Mouse (Mus musculus) thymus, adult 2 months (tissue): ENCODE data around the gene Dock3. TPM values are rescaled to one million over a fixed set of nuclear protein-coding genes. Genes with fewer than 3 reads are reported as not detected.
A peak's percentile ranks its signal among the peaks of the same experiment; 100 is the strongest.
"Not testable (repeated sequence)": the region's sequence is repeated elsewhere in the genome, so short reads cannot be mapped to it uniquely, and the experiment has no call there.

Experiments
- DNase-seq: peaks from one replicate; pipeline ENCODE4 v3.0.0; 2021
- H3K27ac ChIP-seq: fragments of 200-500 bp; 2 replicates; pipeline ENCODE4 v1.5.1; 2012; ENCODE audit warnings: low read length, control low read depth; ENCODE audit not compliant: control insufficient read depth, insufficient read depth
- H3K27me3 ChIP-seq: fragments of 200-500 bp; 2 replicates; pipeline ENCODE4 v1.6.1; 2012; ENCODE audit warnings: mild to moderate bottlenecking, low read length, moderate library complexity, mixed read lengths; ENCODE audit not compliant: control insufficient read depth, insufficient read depth
- H3K36me3 ChIP-seq: fragments of 200-500 bp; 2 replicates; pipeline ENCODE4 v1.6.1; 2012; ENCODE audit warnings: mild to moderate bottlenecking, low read length, moderate library complexity; ENCODE audit not compliant: control insufficient read depth, insufficient read depth
- H3K4me1 ChIP-seq: fragments of 200-500 bp; replicated peaks from 2 replicates; pipeline ENCODE4 v1.6.1; 2012; ENCODE audit warnings: low read length; ENCODE audit not compliant: control insufficient read depth, insufficient read depth
- H3K4me3 ChIP-seq: fragments of 200-500 bp; 2 replicates; pipeline ENCODE4 v1.5.1; 2012; ENCODE audit warnings: mild to moderate bottlenecking, low read length, control low read depth, moderate library complexity; ENCODE audit not compliant: control insufficient read depth, insufficient read depth
- CTCF ChIP-seq: fragments of 200-500 bp; IDR thresholded peaks from 2 replicates; pipeline ENCODE4 v1.5.1; 2012; ENCODE audit warnings: mild to moderate bottlenecking, control low read depth, low read length, moderate library complexity, borderline replicate concordance; ENCODE audit not compliant: control insufficient read depth, poor library complexity, insufficient read depth; ENCODE audit errors: extremely low read depth
- POLR2A ChIP-seq: fragments of 200-500 bp; IDR thresholded peaks from 2 replicates; pipeline ENCODE4 v1.6.1; 2012; ENCODE audit warnings: mild to moderate bottlenecking, low read length, control low read depth, moderate library complexity; ENCODE audit not compliant: control insufficient read depth, poor library complexity, insufficient read depth; ENCODE audit errors: extremely low read depth
- WGBS: fragments of 180-500 bp; shearing (Covaris S2); methylation state at CpG from one replicate; pipeline ENCODE4 v1.1.7; 2018; 5-methylcytosine and 5-hydroxymethylcytosine counted together
- polyA plus RNA-seq: library from polyadenylated mRNA; depleted of rRNA; stranded (reverse); fragments of >200 nt; gene quantifications from 2 replicates; pipeline ENCODE4 v1.2.3, GENCODE M21; 2012

Gene Dock3
- polyA plus RNA-seq, 1 experiment, result 3.2 TPM

- TF ChIP-seq CTCF (no peak), POLR2A (no peak)
- no peaks in the 10 kb centered on the region for H3K36me3 ChIP-seq
- WGBS, result 36% methylated on average over 9 of the region's 9 CpGs
- H3K4me3 ChIP-seq, result no peak overlapping the region
- H3K27ac ChIP-seq, result no peak overlapping the region
- H3K4me1 ChIP-seq, result peaks cover 4% of the 10 kb centered on the region; the same call in 1 of the 2 replicates
- no peak for DNase-seq
- peaks cover 25% of the 10 kb centered on the region for H3K27me3 ChIP-seq
These were observed 431 bp upstream of the Dock3 start for GRCm38 (mm10) chr9:107232140-107232539.

GRCm38 (mm10) chr9:107230991-107231538 is 644 bp downstream of the Dock3 start:
- TF ChIP-seq CTCF (no peak), POLR2A (no peak)
- 4% methylated on average over 40 of the region's 50 CpGs for WGBS
- Histone ChIP-seq H3K27ac (no peak overlapping the region), H3K4me1 (peaks cover 4% of the 10 kb centered on the region; the same call in 1 of the 2 replicates), H3K4me3 (no peak overlapping the region), H3K36me3 (no peaks in the 10 kb centered on the region), H3K27me3 (peaks cover 25% of the 10 kb centered on the region)
- DNase-seq, result peak; percentile 19

- WGBS, result 87% methylated on average over 1 of the region's 1 CpGs
- TF ChIP-seq POLR2A, result no peak
- H3K27me3 ChIP-seq, result no peaks in the 10 kb centered on the region; the same call in 1 of the 2 replicates
- no peaks in the 10 kb centered on the region for H3K4me1 ChIP-seq
- H3K4me3 ChIP-seq, result no peak overlapping the region
- DNase-seq, result no peak
- H3K27ac ChIP-seq, result no peak overlapping the region
- H3K36me3 ChIP-seq, result no peaks in the 10 kb centered on the region
These were observed 7.1 kb downstream of the Dock3 start for GRCm38 (mm10) chr9:107224597-107224996.

GRCm38 (mm10) chr9:107174831-107175230 is 56.9 kb downstream of the Dock3 start:
- not testable (repeated sequence) for H3K4me1 ChIP-seq, H3K4me3 ChIP-seq, H3K27ac ChIP-seq, DNase-seq, H3K36me3 ChIP-seq, H3K27me3 ChIP-seq
- 81% methylated on average over 1 of the region's 1 CpGs for WGBS

- Histone ChIP-seq H3K4me3 (no peak overlapping the region), H3K4me1 (no peaks in the 10 kb centered on the region), H3K27me3 (no peaks in the 10 kb centered on the region), H3K27ac (no peak overlapping the region), H3K36me3 (no peaks in the 10 kb centered on the region)
- TF ChIP-seq CTCF (no peak), POLR2A (no peak)
- 86% methylated on average over 4 of the region's 4 CpGs for WGBS
- no peak for DNase-seq
These were observed 65.9 kb downstream of the Dock3 start for GRCm38 (mm10) chr9:107165792-107166191.

GRCm38 (mm10) chr9:107164825-107165224 is 66.9 kb downstream of the Dock3 start:
- H3K27me3 ChIP-seq, result no peaks in the 10 kb centered on the region
- no peaks in the 10 kb centered on the region for H3K36me3 ChIP-seq
- no peaks in the 10 kb centered on the region for H3K4me1 ChIP-seq
- DNase-seq, result no peak
- TF ChIP-seq POLR2A (no peak), CTCF (no peak)
- H3K4me3 ChIP-seq, result no peak overlapping the region
- 10% methylated on average over 3 of the region's 3 CpGs for WGBS
- H3K27ac ChIP-seq, result no peak overlapping the region

GRCm38 (mm10) chr9:107156388-107156787 is 75.3 kb downstream of the Dock3 start:
- not testable (repeated sequence) for H3K27ac ChIP-seq, DNase-seq, H3K36me3 ChIP-seq, H3K4me3 ChIP-seq, H3K4me1 ChIP-seq, H3K27me3 ChIP-seq
- WGBS, result 89% methylated on average over 4 of the region's 4 CpGs

GRCm38 (mm10) chr9:107112791-107113190 is 118.9 kb downstream of the Dock3 start:
- H3K27ac ChIP-seq, result no peak overlapping the region
- 73% methylated on average over 3 of the region's 3 CpGs for whole genome bisulfite sequencing
- no peaks in the 10 kb centered on the region for H3K4me1 ChIP-seq
- TF ChIP-seq CTCF (no peak), POLR2A (no peak)
- no peaks in the 10 kb centered on the region for H3K27me3 ChIP-seq
- H3K4me3 ChIP-seq, result no peak overlapping the region
- H3K36me3 ChIP-seq, result no peaks in the 10 kb centered on the region
- no peak for DNase-seq
